Mouse (Mus musculus) CD4-positive helper T cell, adult 2 months (primary cell): ENCODE measurements around the gene Olfr1233.

Source experiments
- DNase-seq: peaks from one replicate; pipeline ENCODE4 v3.0.0-alpha.2; 2012; ENCODE audit warnings: low read depth, missing footprints, low spot score

Olfr1233 gene

GRCm38 (mm10) chr2:89342298-89342697, at the start of gene Olfr1233:
Gene Olfr1233, minus strand, starts transcription at chr2:89342398.
- no peak for DNase-seq

GRCm38 (mm10) chr2:89364765-89365164, 22.6 kb upstream of the Olfr1233 start, which contains the start of gene Olfr1234:
Gene Olfr1234, minus strand, starts transcription at chr2:89364865.
- no peak for DNase-seq

GRCm38 (mm10) chr2:89329575-89329974, 12.6 kb downstream of the Olfr1233 start, which contains the start of gene Olfr1232:
Gene Olfr1232, minus strand, starts transcription at chr2:89329675.
- no peak for DNase-seq

- no peak for DNase-seq
These were observed 35.2 kb downstream of the Olfr1233 start, which contains the start of gene Olfr1231 for GRCm38 (mm10) chr2:89306974-89307373. Gene Olfr1231, minus strand, starts transcription at chr2:89307074.

GRCm38 (mm10) chr2:89297168-89297567, 45.0 kb downstream of the Olfr1233 start, which contains the start of gene Olfr1230:
Gene Olfr1230, minus strand, starts transcription at chr2:89297268.
- DNase-seq, result no peak

GRCm38 (mm10) chr2:89287914-89288313, 54.3 kb downstream of the Olfr1233 start, which contains the start of gene Olfr1229:
Gene Olfr1229, minus strand, starts transcription at chr2:89288014.
- DNase-seq, result no peak
